Mouse (Mus musculus) embryonic facial prominence, embryonic 12.5 days (tissue): ENCODE results near the gene Cbs. TPM values are rescaled to one million over a fixed set of nuclear protein-coding genes. Genes with fewer than 3 reads are reported as not detected.
"Not testable (repeated sequence)": the region's sequence is repeated elsewhere in the genome, so short reads cannot be mapped to it uniquely, and the experiment has no call there.

ENCODE experiments used
- ATAC-seq: fragments of 200-750 bp; cut with Nextera tagmentation; 2 replicates; pipeline ENCODE4 v1.8.0; 2017; ENCODE audit not compliant: insufficient number of reproducible peaks, insufficient read depth, low FRiP score, low TSS enrichment
- H3K27ac ChIP-seq: fragments of 300-500 bp; sonication (generic); 2 replicates; pipeline ENCODE4 v1.5.1; 2016; ENCODE audit warnings: mild to moderate bottlenecking
- H3K27me3 ChIP-seq: fragments of 300-500 bp; sonication (generic); 2 replicates; pipeline ENCODE4 v1.6.1; 2016; ENCODE audit warnings: mild to moderate bottlenecking, moderate library complexity
- H3K36me3 ChIP-seq: fragments of 300-500 bp; sonication (generic); 2 replicates; pipeline ENCODE4 v1.6.1; 2016; ENCODE audit warnings: mild to moderate bottlenecking
- H3K4me1 ChIP-seq: fragments of 300-500 bp; sonication (generic); 2 replicates; pipeline ENCODE4 v1.6.1; 2016
- H3K4me2 ChIP-seq: fragments of 300-500 bp; sonication (generic); replicated peaks from 2 replicates; pipeline ENCODE4 v1.6.1; 2016; ENCODE audit warnings: mild to moderate bottlenecking, moderate library complexity
- H3K4me3 ChIP-seq: fragments of 300-500 bp; sonication (generic); 2 replicates; pipeline ENCODE4 v1.5.1; 2016; ENCODE audit warnings: mild to moderate bottlenecking
- H3K9ac ChIP-seq: fragments of 300-500 bp; sonication (generic); 2 replicates; pipeline ENCODE4 v1.6.1; 2016; ENCODE audit warnings: mild to moderate bottlenecking, moderate library complexity
- H3K9me3 ChIP-seq: fragments of 300-500 bp; sonication (generic); 2 replicates; pipeline ENCODE4 v1.6.1; 2016; ENCODE audit warnings: mild to moderate bottlenecking, moderate library complexity
- WGBS: fragments of 180-500 bp; shearing (Covaris S2); methylation state at CpG from one replicate; pipeline ENCODE4 v1.1.7; 2016; 5-methylcytosine and 5-hydroxymethylcytosine counted together
- polyA plus RNA-seq: library from polyadenylated mRNA; unstranded; fragments of >200 nt; fragmentation: Nextera tagmentation; extraction: Ambion mirVana; gene quantifications from 2 replicates; pipeline ENCODE4 v1.2.1, GENCODE M21; 2016

The Cbs gene
- polyA plus RNA-seq, 1 experiment from 2014 or later: 2.1 TPM

DNA sequence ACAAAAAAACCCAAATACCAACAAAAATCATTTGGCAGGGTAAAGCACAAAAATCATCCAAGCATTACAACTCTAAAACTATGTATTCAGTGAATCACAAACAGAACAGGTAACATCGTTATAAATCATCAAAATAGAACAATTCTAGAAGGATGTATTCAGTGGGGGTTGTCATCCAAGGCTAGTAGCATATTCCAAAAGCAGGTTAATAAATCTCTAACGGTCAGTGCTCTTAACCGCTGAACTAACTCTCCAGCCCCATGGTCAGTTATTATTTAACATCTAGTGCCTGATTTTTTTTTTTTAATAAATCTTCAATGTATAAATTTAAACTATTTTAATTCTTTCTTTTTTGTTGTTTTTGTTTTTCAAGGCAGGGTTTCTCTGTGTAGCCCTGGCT, 27.9 kb downstream of the Cbs start:
- H3K36me3 ChIP-seq: peaks cover 11% of the 10 kb centered on the region
- H3K9me3 ChIP-seq, ATAC-seq, H3K4me2 ChIP-seq, H3K27ac ChIP-seq, H3K27me3 ChIP-seq, H3K9ac ChIP-seq, H3K4me3 ChIP-seq, H3K4me1 ChIP-seq: not testable (repeated sequence)
- 90% methylated on average over 3 of the region's 3 CpGs for WGBS

- Histone ChIP-seq H3K27ac (no peak overlapping the region), H3K4me3 (no peak overlapping the region), H3K9ac (no peak overlapping the region), H3K9me3 (no peaks in the 10 kb centered on the region), H3K4me1 (no peaks in the 10 kb centered on the region), H3K36me3 (peaks cover 26% of the 10 kb centered on the region), H3K4me2 (no peak overlapping the region), H3K27me3 (no peaks in the 10 kb centered on the region)
- WGBS: 83% methylated on average over 8 of the region's 8 CpGs
- no peak for ATAC-seq
Observed at GRCm38 (mm10) chr17:31607256-31607951, 29.6 kb downstream of the Cbs start.

DNA sequence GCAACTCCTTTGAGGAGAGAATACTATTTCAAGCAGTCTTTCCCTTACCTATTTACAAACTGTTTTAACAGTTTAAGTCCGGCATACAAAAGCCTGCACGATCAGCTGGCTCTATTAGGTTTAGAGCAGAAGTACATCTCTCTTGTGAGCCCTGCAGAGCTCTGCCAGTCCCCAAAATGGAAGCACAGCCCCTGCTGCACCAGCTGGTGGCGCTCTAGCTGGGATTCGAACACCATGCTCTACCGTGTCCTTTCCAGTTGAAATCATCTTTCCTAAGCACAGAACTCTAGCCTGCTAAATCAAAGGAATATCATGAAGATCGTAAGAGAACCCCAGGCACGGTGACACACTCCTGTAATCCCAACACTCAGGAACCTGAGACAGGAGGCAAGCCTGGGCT, 30.6 kb downstream of the Cbs start:
- ATAC-seq: no peak
- Histone ChIP-seq H3K4me2 (no peak overlapping the region), H3K4me3 (no peak overlapping the region), H3K27ac (no peak overlapping the region), H3K9ac (no peak overlapping the region), H3K4me1 (no peaks in the 10 kb centered on the region), H3K27me3 (no peaks in the 10 kb centered on the region), H3K36me3 (peaks cover 33% of the 10 kb centered on the region), H3K9me3 (no peaks in the 10 kb centered on the region)
- WGBS: 80% methylated on average over 7 of the region's 7 CpGs

DNA sequence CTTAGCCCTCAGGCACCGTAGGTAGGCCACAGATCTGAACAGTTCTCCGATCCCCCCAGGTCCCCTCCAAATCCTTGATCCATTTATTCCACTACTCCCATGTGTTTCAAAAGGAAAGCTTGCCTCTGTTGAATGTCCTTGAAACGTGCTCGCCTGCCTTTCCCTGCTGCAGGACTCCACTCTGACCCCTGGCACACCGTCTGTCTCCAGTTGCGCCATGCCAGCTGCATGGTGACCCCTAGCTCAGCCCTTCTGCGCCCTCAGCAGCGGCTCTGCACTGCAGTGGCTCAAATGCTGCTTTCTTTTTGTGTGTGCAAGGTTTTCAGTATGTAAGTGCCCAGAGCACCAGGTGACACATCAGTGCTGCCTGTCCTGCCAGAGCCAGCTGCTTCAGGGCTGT, 38.4 kb downstream of the Cbs start:
- Histone ChIP-seq H3K9me3 (no peaks in the 10 kb centered on the region), H3K9ac (no peak overlapping the region), H3K4me1 (no peaks in the 10 kb centered on the region), H3K27ac (no peak overlapping the region), H3K4me2 (no peak overlapping the region), H3K36me3 (peaks cover 40% of the 10 kb centered on the region), H3K27me3 (no peaks in the 10 kb centered on the region), H3K4me3 (no peak overlapping the region)
- no peak for ATAC-seq
- WGBS: 84% methylated on average over 8 of the region's 8 CpGs

GRCm38 (mm10) chr17:31597957-31598356, 39.1 kb downstream of the Cbs start:
- Histone ChIP-seq H3K4me3 (no peak overlapping the region), H3K9ac (no peak overlapping the region), H3K36me3 (peaks cover 35% of the 10 kb centered on the region), H3K27me3 (no peaks in the 10 kb centered on the region), H3K9me3 (no peaks in the 10 kb centered on the region), H3K27ac (no peak overlapping the region), H3K4me1 (no peaks in the 10 kb centered on the region), H3K4me2 (no peak overlapping the region)
- 91% methylated on average over 9 of the region's 9 CpGs for WGBS
- no peak for ATAC-seq

DNA sequence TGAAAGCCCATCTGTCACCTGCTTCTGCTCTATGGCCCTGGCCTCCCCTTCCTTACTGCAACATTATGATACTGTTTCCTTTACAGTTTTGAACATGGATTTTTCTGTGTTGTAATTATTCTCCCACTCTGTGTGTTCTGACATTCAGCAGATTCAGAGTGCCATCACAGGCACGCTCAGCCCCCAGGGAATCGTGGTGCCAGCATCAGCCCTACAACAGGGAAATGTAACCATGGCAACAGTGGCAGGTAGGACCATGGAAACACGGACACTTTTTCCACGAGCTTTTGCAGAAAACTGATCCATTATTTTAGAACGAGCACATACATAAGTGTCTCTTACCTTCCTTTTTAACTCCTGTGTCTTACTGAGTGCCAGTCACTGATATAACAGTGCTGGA, 42.0 kb downstream of the Cbs start:
- no peaks in the 10 kb centered on the region for H3K27me3 ChIP-seq
- H3K4me2 ChIP-seq: no peak overlapping the region
- H3K36me3 ChIP-seq: peaks cover 40% of the 10 kb centered on the region
- no peak overlapping the region for H3K9ac ChIP-seq
- 83% methylated on average over 5 of the region's 5 CpGs for WGBS
- H3K27ac ChIP-seq: no peak overlapping the region
- ATAC-seq: no peak
- no peak overlapping the region for H3K4me3 ChIP-seq
- no peaks in the 10 kb centered on the region for H3K9me3 ChIP-seq
- H3K4me1 ChIP-seq: no peaks in the 10 kb centered on the region

DNA sequence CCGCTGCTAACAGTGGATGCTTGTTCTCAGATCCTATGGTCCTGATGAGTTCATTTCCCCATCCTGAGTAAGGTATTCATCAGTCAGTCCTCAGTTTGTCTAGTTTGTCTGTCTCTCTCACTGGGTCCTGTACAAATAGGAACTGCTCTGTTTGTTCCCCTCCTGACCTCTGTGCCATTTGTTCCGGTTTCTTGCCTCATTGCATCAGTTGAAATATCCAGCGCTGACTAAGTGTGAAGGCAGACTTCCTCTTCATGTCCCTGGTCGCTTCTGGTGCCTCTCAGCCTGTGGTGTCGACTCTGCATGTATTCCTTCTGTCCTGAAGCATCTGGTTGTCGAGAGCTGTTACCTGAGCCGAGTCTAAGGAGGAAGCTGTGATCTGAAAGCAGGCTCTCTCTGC, 42.4 kb downstream of the Cbs start:
- Histone ChIP-seq H3K4me3 (no peak overlapping the region), H3K27ac (no peak overlapping the region), H3K36me3 (peaks cover 39% of the 10 kb centered on the region), H3K27me3 (no peaks in the 10 kb centered on the region), H3K4me1 (no peaks in the 10 kb centered on the region), H3K4me2 (no peak overlapping the region), H3K9me3 (no peaks in the 10 kb centered on the region), H3K9ac (no peak overlapping the region)
- WGBS: 69% methylated on average over 7 of the region's 7 CpGs
- no peak for ATAC-seq

DNA sequence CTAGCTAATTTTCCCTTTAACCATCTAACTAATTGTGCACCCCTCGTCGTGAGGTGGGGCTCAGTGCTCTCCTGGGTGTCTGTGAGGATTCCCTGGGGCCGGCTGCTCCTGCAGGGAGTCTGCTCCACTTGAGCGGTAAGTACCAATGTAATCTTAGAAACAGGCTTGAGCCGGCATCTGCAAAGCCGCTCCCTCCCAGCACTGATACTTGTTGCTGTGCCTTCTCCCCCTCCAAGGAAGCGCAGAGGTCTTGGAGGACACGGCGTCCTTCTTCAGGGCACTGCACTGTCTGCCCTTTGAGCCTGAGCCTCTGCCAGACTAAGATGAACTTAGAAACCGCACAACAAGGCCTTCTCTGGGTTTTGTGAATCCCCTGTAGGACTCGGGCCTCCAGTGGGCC, 46.2 kb downstream of the Cbs start:
- Histone ChIP-seq H3K4me2 (no peak overlapping the region), H3K4me1 (no peaks in the 10 kb centered on the region), H3K9me3 (no peaks in the 10 kb centered on the region), H3K9ac (no peak overlapping the region), H3K36me3 (peaks cover 43% of the 10 kb centered on the region), H3K4me3 (no peak overlapping the region), H3K27ac (no peak overlapping the region), H3K27me3 (no peaks in the 10 kb centered on the region)
- ATAC-seq: no peak
- 80% methylated on average over 11 of the region's 11 CpGs for WGBS

GRCm38 (mm10) chr17:31588726-31589125, 48.3 kb downstream of the Cbs start:
- Histone ChIP-seq H3K27me3 (no peaks in the 10 kb centered on the region), H3K4me1 (no peaks in the 10 kb centered on the region), H3K9ac (no peak overlapping the region), H3K4me3 (no peak overlapping the region), H3K9me3 (no peaks in the 10 kb centered on the region), H3K4me2 (no peak overlapping the region), H3K36me3 (peaks cover 47% of the 10 kb centered on the region), H3K27ac (no peak overlapping the region)
- 82% methylated on average over 4 of the region's 4 CpGs for WGBS
- no peak for ATAC-seq

DNA sequence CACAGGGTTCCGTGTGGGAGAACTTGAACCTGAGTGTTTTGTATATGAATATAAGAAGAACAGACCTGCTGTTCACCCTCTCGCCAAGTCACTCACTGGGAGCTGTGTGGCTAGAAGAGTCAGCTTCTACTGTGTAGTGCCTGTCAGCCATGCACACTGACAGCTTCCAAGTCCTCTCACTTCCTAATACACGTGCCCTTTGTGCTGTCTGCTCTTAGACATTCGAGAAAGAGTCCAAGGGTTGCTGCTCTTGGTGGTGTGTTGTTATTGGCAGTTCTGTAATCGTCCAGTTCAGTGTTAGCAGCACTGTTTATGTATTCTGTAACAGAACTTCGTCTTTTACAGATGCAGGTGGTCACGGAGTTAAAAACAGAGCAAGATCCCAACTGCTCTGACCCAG, 48.9 kb downstream of the Cbs start:
- H3K27me3 ChIP-seq: no peaks in the 10 kb centered on the region
- 71% methylated on average over 7 of the region's 7 CpGs for WGBS
- H3K9ac ChIP-seq: no peak overlapping the region
- no peak overlapping the region for H3K27ac ChIP-seq
- no peak for ATAC-seq
- H3K4me2 ChIP-seq: no peak overlapping the region
- H3K36me3 ChIP-seq: peaks cover 44% of the 10 kb centered on the region
- no peak overlapping the region for H3K4me3 ChIP-seq
- H3K9me3 ChIP-seq: no peaks in the 10 kb centered on the region
- H3K4me1 ChIP-seq: no peaks in the 10 kb centered on the region

DNA sequence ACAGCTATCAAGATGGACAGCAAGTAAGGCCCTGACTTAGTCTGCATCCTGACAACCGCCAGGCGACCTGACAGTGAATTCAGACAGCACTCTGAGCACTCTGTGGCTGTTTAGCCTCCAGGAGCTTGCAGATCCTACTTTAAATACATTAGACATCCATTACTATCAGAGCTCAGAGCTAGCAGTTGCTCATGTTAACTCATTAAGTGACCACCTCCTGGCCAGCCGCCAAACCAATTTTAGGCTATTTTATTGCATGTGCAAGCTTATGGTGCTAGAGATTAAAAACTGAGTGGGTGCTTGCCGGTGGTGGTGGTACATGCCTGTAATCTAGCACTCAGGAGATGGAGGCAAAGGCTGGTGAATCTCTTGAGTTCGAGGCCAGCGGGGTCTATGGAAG, 53.3 kb downstream of the Cbs start:
- ATAC-seq: no peak
- H3K4me2 ChIP-seq: no peak overlapping the region
- no peak overlapping the region for H3K27ac ChIP-seq
- H3K9me3 ChIP-seq: no peaks in the 10 kb centered on the region
- H3K4me1 ChIP-seq: peaks cover 9% of the 10 kb centered on the region; the same call in 1 of the 2 replicates
- peaks cover 15% of the 10 kb centered on the region; the same call in 1 of the 2 replicates for H3K36me3 ChIP-seq
- H3K4me3 ChIP-seq: no peak overlapping the region
- no peak overlapping the region for H3K9ac ChIP-seq
- 88% methylated on average over 6 of the region's 6 CpGs for WGBS
- no peaks in the 10 kb centered on the region for H3K27me3 ChIP-seq

DNA sequence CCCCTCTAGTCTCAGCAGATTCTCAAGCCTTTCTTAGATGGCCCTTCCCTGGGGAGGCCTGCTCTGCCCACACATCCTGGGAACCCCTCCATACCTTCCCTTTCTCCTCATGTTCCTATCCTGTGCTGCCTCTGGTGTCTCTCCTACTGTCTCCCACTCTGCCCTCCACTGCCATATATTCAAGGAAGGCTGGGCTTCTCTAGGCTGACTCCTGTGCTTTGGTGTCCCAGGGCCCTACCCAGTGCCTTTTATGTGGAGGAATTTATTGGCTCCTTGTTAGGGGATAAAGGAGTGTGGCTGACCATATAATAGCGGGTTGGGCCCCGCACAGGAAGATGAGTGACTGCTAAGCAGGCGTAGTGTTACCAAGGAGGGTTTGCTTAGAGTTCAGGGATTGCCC, 53.9 kb downstream of the Cbs start:
- ATAC-seq: no peak
- WGBS: 76% methylated on average over 3 of the region's 3 CpGs
- H3K9ac ChIP-seq: no peak overlapping the region
- H3K4me1 ChIP-seq: peaks cover 9% of the 10 kb centered on the region; the same call in 1 of the 2 replicates
- H3K4me3 ChIP-seq: no peak overlapping the region
- no peak overlapping the region for H3K27ac ChIP-seq
- H3K4me2 ChIP-seq: no peak overlapping the region
- no peaks in the 10 kb centered on the region for H3K9me3 ChIP-seq
- H3K36me3 ChIP-seq: peaks cover 10% of the 10 kb centered on the region; the same call in 1 of the 2 replicates
- no peaks in the 10 kb centered on the region for H3K27me3 ChIP-seq
